Mouse (Mus musculus) forebrain, embryonic 11.5 days (tissue): ENCODE data around the gene Myf6. TPM values are rescaled to one million over a fixed set of nuclear protein-coding genes. Genes with fewer than 3 reads are reported as not detected.

Experiments used
- ATAC-seq: fragments of 200-750 bp; cut with Nextera tagmentation; replicated peaks from 2 replicates; pipeline ENCODE4 v1.8.0; 2017; ENCODE audit warnings: moderate TSS enrichment; ENCODE audit not compliant: low FRiP score
- DNase-seq: peaks from one replicate; pipeline ENCODE4 v3.0.0-alpha.2; 2017; ENCODE audit warnings: low spot score
- H3K27ac ChIP-seq: fragments of 300-500 bp; sonication (generic); 2 replicates; pipeline ENCODE4 v1.5.1; 2014; ENCODE audit warnings: low read depth, low read length
- H3K27me3 ChIP-seq: fragments of 300-500 bp; sonication (generic); 2 replicates; pipeline ENCODE4 v1.6.1; 2014; ENCODE audit warnings: mild to moderate bottlenecking, low read length, mixed read lengths; ENCODE audit not compliant: control insufficient read depth, insufficient read depth
- H3K36me3 ChIP-seq: fragments of 300-500 bp; sonication (generic); 2 replicates; pipeline ENCODE4 v1.6.1; 2014; ENCODE audit warnings: mild to moderate bottlenecking, low read length, moderate library complexity, mixed read lengths; ENCODE audit not compliant: control insufficient read depth, insufficient read depth
- H3K4me1 ChIP-seq: fragments of 300-500 bp; sonication (generic); replicated peaks from 2 replicates; pipeline ENCODE4 v1.6.1; 2014; ENCODE audit warnings: low read length, mixed read lengths; ENCODE audit not compliant: control insufficient read depth, insufficient read depth
- H3K4me2 ChIP-seq: fragments of 300-500 bp; sonication (generic); 2 replicates; pipeline ENCODE4 v1.6.1; 2014; ENCODE audit warnings: low read depth, mild to moderate bottlenecking, low read length, moderate library complexity, mixed read lengths; ENCODE audit not compliant: severe bottlenecking
- H3K4me3 ChIP-seq: fragments of 300-500 bp; sonication (generic); 2 replicates; pipeline ENCODE4 v1.5.1; 2014; ENCODE audit warnings: low read depth, low read length
- H3K9ac ChIP-seq: fragments of 300-500 bp; sonication (generic); 2 replicates; pipeline ENCODE4 v1.6.1; 2014; ENCODE audit warnings: low read length
- H3K9me3 ChIP-seq: fragments of 300-500 bp; sonication (generic); 2 replicates; pipeline ENCODE4 v1.6.1; 2016; ENCODE audit warnings: low read length, mixed read lengths; ENCODE audit not compliant: control insufficient read depth
- WGBS: fragments of 180-500 bp; shearing (Covaris S2); extraction: QIAGEN DNeasy Blood & Tissue Kit; methylation state at CpG from one replicate; pipeline ENCODE4 v1.1.7; 2014; 5-methylcytosine and 5-hydroxymethylcytosine counted together
- microRNA-seq: library from miRNA; unstranded; fragments of <30 nt; microRNA quantifications from one replicate; pipeline ENCODE4, GENCODE M21; 2016; ENCODE audit not compliant: insufficient number of aligned reads
- polyA plus RNA-seq: library from polyadenylated mRNA; unstranded; fragments of >200 nt; fragmentation: Nextera tagmentation; extraction: Ambion mirVana; gene quantifications from 2 replicates; pipeline ENCODE4 v1.2.1, GENCODE M21; 2014

Myf6 gene
- polyA plus RNA-seq, 1 experiment from 2014 or later, result not detected

DNA sequence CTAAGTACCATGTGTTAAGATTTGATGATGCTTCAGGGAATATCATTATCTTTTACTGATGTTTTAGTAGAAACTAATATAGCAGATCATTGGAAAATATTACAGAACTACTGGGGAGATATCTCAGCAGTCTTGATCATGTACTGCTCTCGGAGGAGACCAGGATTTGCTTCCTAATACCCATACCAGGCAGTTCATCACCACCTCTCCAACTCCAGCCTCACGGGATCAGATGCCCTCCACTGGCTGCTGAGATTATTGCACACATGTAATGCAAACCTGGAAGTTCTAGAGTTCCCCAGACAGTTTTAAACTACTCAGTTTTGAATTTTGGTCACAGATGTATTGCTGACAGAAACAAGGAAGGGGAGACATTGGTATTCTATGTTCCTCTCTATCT is 21.0 kb downstream of the Myf6 start:
- H3K9ac ChIP-seq, result no peak overlapping the region
- H3K36me3 ChIP-seq, result no peaks in the 10 kb centered on the region
- DNase-seq (no peak), ATAC-seq (no peak)
- H3K27me3 ChIP-seq, result no peaks in the 10 kb centered on the region
- no peak overlapping the region for H3K4me3 ChIP-seq
- 57% methylated on average over 2 of the region's 2 CpGs for WGBS
- H3K4me1 ChIP-seq, result no peaks in the 10 kb centered on the region
- no peak overlapping the region for H3K4me2 ChIP-seq
- H3K27ac ChIP-seq, result no peak overlapping the region
- no peaks in the 10 kb centered on the region for H3K9me3 ChIP-seq

DNA sequence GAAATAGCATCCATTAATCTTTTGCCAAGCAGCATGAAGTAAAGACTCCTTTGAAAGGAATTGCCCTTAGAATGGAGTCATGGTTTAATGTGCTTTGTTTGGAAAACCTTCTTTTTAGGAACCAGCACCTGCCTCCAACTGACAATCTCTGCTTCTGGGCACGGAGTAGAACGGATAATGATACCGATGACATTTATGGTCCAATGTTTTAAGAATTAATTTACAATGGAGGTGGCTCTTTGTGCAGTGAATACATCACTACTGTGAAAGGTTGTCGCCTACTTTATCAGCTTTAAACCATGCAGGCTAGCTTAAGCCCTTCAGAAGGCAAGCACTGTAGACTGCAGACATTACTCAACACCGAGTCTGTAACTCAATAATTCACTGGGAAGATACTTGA is 22.8 kb downstream of the Myf6 start:
- H3K4me1 ChIP-seq, result no peaks in the 10 kb centered on the region
- H3K9me3 ChIP-seq, result no peaks in the 10 kb centered on the region
- no peaks in the 10 kb centered on the region for H3K36me3 ChIP-seq
- DNase-seq (no peak), ATAC-seq (no peak)
- H3K9ac ChIP-seq, result no peak overlapping the region
- H3K4me3 ChIP-seq, result no peak overlapping the region
- H3K27ac ChIP-seq, result no peak overlapping the region
- no peaks in the 10 kb centered on the region for H3K27me3 ChIP-seq
- WGBS, result 85% methylated on average over 5 of the region's 5 CpGs
- no peak overlapping the region for H3K4me2 ChIP-seq

DNA sequence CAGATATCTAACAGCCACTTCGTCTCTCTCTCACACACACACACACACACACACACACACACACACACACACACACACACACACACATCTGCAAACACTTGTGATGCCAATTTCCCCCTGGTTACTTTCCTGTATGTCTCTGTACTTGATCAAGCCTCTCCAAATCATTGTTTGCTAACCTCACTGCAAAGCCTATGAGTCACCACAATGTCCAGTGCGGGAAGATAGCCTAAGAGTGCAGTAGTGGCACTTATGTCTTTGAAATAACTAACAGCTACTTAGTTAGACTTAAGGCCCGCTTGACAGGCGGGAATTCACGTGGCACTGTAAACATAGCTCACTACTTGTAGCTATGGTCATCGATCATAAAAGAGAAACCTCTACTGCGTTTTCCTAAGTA is 26.7 kb downstream of the Myf6 start:
- Histone ChIP-seq H3K4me1 (no peaks in the 10 kb centered on the region), H3K27ac (no peak overlapping the region), H3K9ac (no peak overlapping the region), H3K4me3 (no peak overlapping the region), H3K4me2 (no peak overlapping the region), H3K9me3 (no peaks in the 10 kb centered on the region), H3K36me3 (no peaks in the 10 kb centered on the region), H3K27me3 (no peaks in the 10 kb centered on the region)
- no peak for ATAC-seq
- no peak for DNase-seq
- 88% methylated on average over 7 of the region's 7 CpGs for WGBS

DNA sequence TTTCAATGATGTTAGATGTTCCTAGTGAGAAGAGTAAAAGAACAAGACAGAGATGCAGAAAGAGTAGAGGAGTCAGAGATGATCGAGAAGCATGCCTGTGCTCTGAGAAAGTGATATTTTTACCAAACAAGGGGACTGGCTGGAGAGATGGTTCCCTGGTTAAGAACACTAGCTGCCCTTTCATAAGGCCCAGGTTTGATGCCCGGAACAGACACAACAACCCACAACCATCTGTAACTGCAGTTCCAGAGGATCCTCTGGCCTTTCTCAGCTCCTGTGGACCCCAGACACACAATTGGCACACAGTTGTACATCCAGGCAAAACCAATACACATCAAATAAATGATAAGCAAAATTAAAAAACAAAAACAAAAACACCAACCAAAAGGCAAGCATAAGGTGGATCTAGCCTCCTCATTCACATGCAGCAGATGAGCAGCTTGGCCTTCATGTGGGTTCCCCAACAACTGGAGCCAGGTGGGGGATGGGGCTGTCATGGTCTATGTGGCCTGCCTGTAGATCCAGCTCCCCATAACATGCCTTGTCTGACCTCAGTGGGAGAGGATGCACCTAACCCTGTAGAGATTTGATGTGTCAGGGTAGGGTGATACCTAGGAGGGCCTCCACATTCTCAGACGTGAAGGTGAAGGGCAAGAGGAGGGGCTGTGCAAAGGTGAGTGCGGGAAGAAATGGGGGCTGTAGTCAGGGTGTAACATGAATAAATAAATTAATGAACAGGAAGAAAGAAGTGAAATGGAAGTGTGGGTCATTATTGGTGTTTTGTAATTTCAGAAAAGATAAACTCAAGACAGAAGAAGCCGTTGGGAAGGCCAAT is 44.8 kb downstream of the Myf6 start:
- WGBS, result 90% methylated on average over 5 of the region's 5 CpGs
- no peaks in the 10 kb centered on the region for H3K27me3 ChIP-seq
- ATAC-seq, result no peak
- H3K4me3 ChIP-seq, result no peak overlapping the region
- H3K4me1 ChIP-seq, result no peaks in the 10 kb centered on the region
- H3K36me3 ChIP-seq, result no peaks in the 10 kb centered on the region
- no peak for DNase-seq
- H3K9me3 ChIP-seq, result no peaks in the 10 kb centered on the region
- no peak overlapping the region for H3K27ac ChIP-seq
- H3K9ac ChIP-seq, result no peak overlapping the region
- H3K4me2 ChIP-seq, result no peak overlapping the region

Small RNAs within 50 kb of the gene (microRNA-seq; reads per million reads assigned to microRNA genes)
- gene Gm44403, result not detected

Other genes with a start within 250 kb of the Myf6 start
- 3.6 and 3.9 TPM in 2 replicates for gene Lin7a, start 223.1 kb downstream of the Myf6 start, polyA plus RNA-seq
- gene Myf5, start 8.6 kb downstream of the Myf6 start, polyA plus RNA-seq, result not detected in 2 replicates
- not detected in 2 replicates for gene Ptprq, start 225.3 kb upstream of the Myf6 start, polyA plus RNA-seq